Mouse (Mus musculus): ENCODE measurements around the gene Uqcr10.

DNA sequence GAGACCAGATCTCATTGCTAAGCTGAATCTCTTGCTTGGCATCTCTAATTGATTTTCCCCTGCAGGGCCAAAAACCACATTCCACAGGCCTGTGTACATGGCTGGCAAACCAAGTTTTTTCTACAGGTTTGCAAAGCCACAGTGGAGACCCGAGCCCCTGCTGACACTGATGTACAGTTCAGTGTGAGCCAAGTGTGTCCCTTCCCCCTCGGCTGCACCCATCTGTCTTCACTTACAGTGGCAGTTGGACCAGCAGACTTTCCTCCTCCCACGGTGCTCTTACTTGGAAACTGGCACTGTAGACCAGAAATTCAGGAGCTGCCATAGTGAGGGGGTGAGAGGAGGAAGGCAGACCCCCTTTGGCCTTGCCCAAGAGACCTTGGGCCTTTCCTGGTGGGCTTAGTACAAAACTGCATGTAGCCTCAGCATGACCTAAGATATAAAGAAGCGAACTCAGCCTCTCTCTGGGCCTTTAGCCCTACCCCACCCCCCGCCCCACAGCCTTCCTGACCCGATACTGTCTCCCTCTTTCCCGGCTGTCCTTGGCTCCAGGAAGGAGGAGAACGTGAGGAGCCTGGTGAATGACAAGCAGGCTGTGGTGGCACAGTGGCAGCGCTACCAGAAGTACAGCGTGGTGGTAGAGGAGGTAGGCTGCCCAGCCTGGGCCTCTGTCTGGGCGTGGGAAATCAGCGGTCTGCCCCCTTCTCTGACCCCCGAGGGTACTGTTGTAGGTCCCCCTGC, 25.3 kb downstream of the Uqcr10 start:
- TF ChIP-seq POLR2A (IDR thresholded peaks at IDR 0.05; ENCODE audit: borderline replicate concordance, low read depth, low read length) = no peak
- no peak for TF ChIP-seq CTCF (IDR thresholded peaks at IDR 0.05; ENCODE audit: low read depth, low read length)
